Mouse (Mus musculus): ENCODE data around the gene Tysnd1.

Gene Tysnd1

GRCm38 (mm10) chr10:61689405-61689804, 5.9 kb upstream of the Tysnd1 start:
- no peak for DNase-seq (ENCODE audit: low spot score in 2 of 2)

- no peak for DNase-seq (ENCODE audit: low spot score in 2 of 2)
Measured at GRCm38 (mm10) chr10:61693563-61693962, 1.8 kb upstream of the Tysnd1 start.

GRCm38 (mm10) chr10:61695703-61696559, 617 bp downstream of the Tysnd1 start:
- DNase-seq (ENCODE audit: low spot score in 2 of 2) = peak in 1 of 2 experiments; percentile 37

- no peak for DNase-seq (ENCODE audit: low spot score in 2 of 2)
Measured at GRCm38 (mm10) chr10:61696560-61696823, 1.2 kb downstream of the Tysnd1 start.

- no peak for DNase-seq (ENCODE audit: low spot score in 2 of 2)
Measured at GRCm38 (mm10) chr10:61697028-61697427, 1.7 kb downstream of the Tysnd1 start.

- DNase-seq (ENCODE audit: low spot score in 2 of 2) = no peak
Measured at GRCm38 (mm10) chr10:61704663-61705062, 9.3 kb downstream of the Tysnd1 start.

GRCm38 (mm10) chr10:61706412-61707375, 11.4 kb downstream of the Tysnd1 start:
- DNase-seq (ENCODE audit: low spot score in 2 of 2) = no peak

- DNase-seq (ENCODE audit: low spot score in 2 of 2) = no peak
Measured at GRCm38 (mm10) chr10:61713601-61714000, 18.3 kb downstream of the Tysnd1 start.

- no peak for DNase-seq (ENCODE audit: low spot score in 2 of 2)
Measured at GRCm38 (mm10) chr10:61714146-61714545, 18.8 kb downstream of the Tysnd1 start.

GRCm38 (mm10) chr10:61714771-61715461, 19.6 kb downstream of the Tysnd1 start, which contains the start of gene Aifm2:
Gene Aifm2 (plus strand): TSS chr10:61715263.
- DNase-seq (ENCODE audit: low spot score in 2 of 2) = no peak

- no peak for DNase-seq (ENCODE audit: low spot score in 2 of 2)
Measured at GRCm38 (mm10) chr10:61715462-61715837, 20.1 kb downstream of the Tysnd1 start.

GRCm38 (mm10) chr10:61715996-61716864, 20.9 kb downstream of the Tysnd1 start:
- no peak for DNase-seq (ENCODE audit: low spot score in 2 of 2)

- no peak for DNase-seq (ENCODE audit: low spot score in 2 of 2)
Measured at GRCm38 (mm10) chr10:61717406-61718296, 22.3 kb downstream of the Tysnd1 start.

- no peak for DNase-seq (ENCODE audit: low spot score in 2 of 2)
Measured at GRCm38 (mm10) chr10:61720331-61720730, 25.0 kb downstream of the Tysnd1 start.

- DNase-seq (ENCODE audit: low spot score in 2 of 2) = no peak
Measured at GRCm38 (mm10) chr10:61722215-61722614, 26.9 kb downstream of the Tysnd1 start.

GRCm38 (mm10) chr10:61723271-61723670, 28.0 kb downstream of the Tysnd1 start:
- no peak for DNase-seq (ENCODE audit: low spot score in 2 of 2)

GRCm38 (mm10) chr10:61729181-61729580, 33.9 kb downstream of the Tysnd1 start:
- no peak for DNase-seq (ENCODE audit: low spot score in 2 of 2)

GRCm38 (mm10) chr10:61730171-61730570, 34.9 kb downstream of the Tysnd1 start:
- DNase-seq (ENCODE audit: low spot score in 2 of 2) = no peak

- DNase-seq (ENCODE audit: low spot score in 2 of 2) = no peak
Measured at GRCm38 (mm10) chr10:61734377-61734776, 39.1 kb downstream of the Tysnd1 start.

GRCm38 (mm10) chr10:61736671-61737078, 41.4 kb downstream of the Tysnd1 start:
- peak; percentile 39 to 44 for DNase-seq (ENCODE audit: low spot score in 2 of 2)

Data from frontal cortex, postnatal 10 days (tissue).